In genomic region chr1:57941734-57942133, GRCm38 (mm10) we compare ENCODE assay signal across 19 mouse cellular contexts. TPM values are rescaled to one million over a fixed set of nuclear protein-coding genes. Genes with fewer than 3 reads are reported as not detected.
A peak's percentile ranks its signal among the peaks of the same experiment; 100 is the strongest.
DNase-seq lines count a peak whose midpoint lies in the region; ATAC-seq and TF ChIP-seq lines count a peak whose summit lies in the region.
"Had no signal": no experiment of that assay in that cellular context is flagged by ENCODE, and none has a peak within 500 bp of the region (broad histone marks: within the 10 kb centered on the region; RNA-seq: fewer than 3 reads in every experiment).

No protein-coding gene starts in this region.

- no peaks in the 10 kb centered on the region for H3K9me3 ChIP-seq in hindbrain, postnatal 0 days (ENCODE audit: low read length)
- H3K9me3 ChIP-seq in hindbrain, embryonic 16.5 days (ENCODE audit: control insufficient read depth, low read length), result no peaks in the 10 kb centered on the region
- no peaks in the 10 kb centered on the region for H3K9me3 ChIP-seq in midbrain, embryonic 14.5 days (ENCODE audit: control insufficient read depth, low read length)
- H3K9me3 ChIP-seq: forebrain, embryonic 15.5 days; heart, embryonic 15.5 days; hindbrain, embryonic 10.5 days; intestine, embryonic 15.5 days had no signal

- TF ChIP-seq CTCF in hindbrain, postnatal 0 days (IDR thresholded peaks at IDR 0.05; ENCODE audit: low read depth), result no peak
- TF ChIP-seq CTCF in brain, embryonic 14.5 days (IDR thresholded peaks at IDR 0.05; ENCODE audit: borderline replicate concordance, extremely low read depth, insufficient read depth, insufficient read length), result no peak

- no peak overlapping the region for H3K27ac ChIP-seq in hindbrain, postnatal 0 days
- H3K27ac ChIP-seq in hindbrain, embryonic 16.5 days (ENCODE audit: low read depth, low read length), result no peak overlapping the region
- H3K27ac ChIP-seq in midbrain, embryonic 14.5 days (replicated peaks; ENCODE audit: low read depth, low read length), result no peak overlapping the region
- H3K27ac ChIP-seq: forebrain, embryonic 15.5 days; heart, adult 2 months; heart, embryonic 15.5 days; hindbrain, embryonic 10.5 days; intestine, embryonic 15.5 days had no signal

- H3K4me2 ChIP-seq in hindbrain, postnatal 0 days (ENCODE audit: low read depth, low read length), result no peak overlapping the region
- no peak overlapping the region for H3K4me2 ChIP-seq in hindbrain, embryonic 16.5 days (ENCODE audit: low read length)
- no peak overlapping the region for H3K4me2 ChIP-seq in midbrain, embryonic 14.5 days (ENCODE audit: low read length)
- H3K4me2 ChIP-seq: forebrain, embryonic 15.5 days; heart, embryonic 11.5 days; heart, embryonic 15.5 days; intestine, embryonic 15.5 days had no signal

- H3K4me1 ChIP-seq in hindbrain, postnatal 0 days (ENCODE audit: insufficient read depth, low read length), result no peaks in the 10 kb centered on the region
- H3K4me1 ChIP-seq in hindbrain, embryonic 16.5 days (ENCODE audit: control insufficient read depth, insufficient read depth, low read depth, low read length), result peaks cover 3% of the 10 kb centered on the region; the same call in 1 of the 2 replicates
- peaks cover 13% of the 10 kb centered on the region for H3K4me1 ChIP-seq in midbrain, embryonic 14.5 days (ENCODE audit: control insufficient read depth, insufficient read depth, low read length)
- H3K4me1 ChIP-seq: heart, embryonic 15.5 days; intestine, embryonic 15.5 days had no signal

- 52% methylated on average over 11 of the region's 11 CpGs for WGBS in hindbrain, postnatal 0 days
- WGBS in hindbrain, embryonic 16.5 days, result 46% methylated on average over 11 of the region's 11 CpGs
- 41% methylated on average over 11 of the region's 11 CpGs for WGBS in midbrain, embryonic 14.5 days

- no peak overlapping the region for H3K9ac ChIP-seq in hindbrain, postnatal 0 days (replicated peaks; ENCODE audit: low read length)
- no peak overlapping the region for H3K9ac ChIP-seq in hindbrain, embryonic 16.5 days (ENCODE audit: low read depth, low read length)
- H3K9ac ChIP-seq in midbrain, embryonic 14.5 days (replicated peaks; ENCODE audit: low read length), result 0 out of 2 replicates have a peak overlapping the region, but pooled peaks have one; percentile 5
- H3K9ac ChIP-seq: forebrain, embryonic 15.5 days; heart, embryonic 15.5 days; intestine, embryonic 15.5 days had no signal

- H3K4me3 ChIP-seq in hindbrain, postnatal 0 days (ENCODE audit: low read length), result no peak overlapping the region
- H3K4me3 ChIP-seq in hindbrain, embryonic 16.5 days (ENCODE audit: low read length), result no peak overlapping the region
- H3K4me3 ChIP-seq in midbrain, embryonic 14.5 days (replicated peaks; ENCODE audit: low read depth, low read length), result no peak overlapping the region
- H3K4me3 ChIP-seq: forebrain, embryonic 15.5 days; heart, adult 2 months; heart, embryonic 15.5 days; hindbrain, embryonic 10.5 days; intestine, embryonic 15.5 days had no signal

- H3K36me3 ChIP-seq in hindbrain, postnatal 0 days (ENCODE audit: insufficient read depth, low read length), result peaks cover 7% of the 10 kb centered on the region
- peaks cover 13% of the 10 kb centered on the region for H3K36me3 ChIP-seq in hindbrain, embryonic 16.5 days (ENCODE audit: control insufficient read depth, insufficient read depth, low read length)
- H3K36me3 ChIP-seq in midbrain, embryonic 14.5 days (ENCODE audit: control insufficient read depth, insufficient read depth, low read length), result peaks cover 19% of the 10 kb centered on the region; the same call in 1 of the 2 replicates
- H3K36me3 ChIP-seq: intestine, embryonic 15.5 days had no signal

- DNase-seq in cerebellum, postnatal 14 days, result peak; percentile 12 to 23
- DNase-seq in cerebellum, adult 18-20 months, result no peak
- no peak for DNase-seq in hindbrain, postnatal 0 days (ENCODE audit: low spot score)
- peak; percentile 42 for DNase-seq in brain, embryonic 14.5 days (ENCODE audit: low read depth)
- no peak for DNase-seq in midbrain, embryonic 14.5 days
- no peak for DNase-seq in right cerebral cortex, postnatal 25 days
- DNase-seq: adrenal gland, postnatal 10 days; cerebellum, adult 2 months; cerebellum, postnatal 36 days; gastrocnemius, postnatal 10 days; heart, adult 2 months; heart, postnatal 14 days had no signal

- TF ChIP-seq POLR2A in brain, embryonic 14.5 days (IDR thresholded peaks at IDR 0.05; ENCODE audit: borderline replicate concordance, extremely low read depth, insufficient read depth, insufficient read length, poor library complexity, severe bottlenecking), result no peak

- no peaks in the 10 kb centered on the region for H3K27me3 ChIP-seq in hindbrain, postnatal 0 days (ENCODE audit: insufficient read depth, low read length)
- no peaks in the 10 kb centered on the region for H3K27me3 ChIP-seq in hindbrain, embryonic 16.5 days (replicated peaks; ENCODE audit: control insufficient read depth, insufficient read depth, low read length)
- no peaks in the 10 kb centered on the region for H3K27me3 ChIP-seq in midbrain, embryonic 14.5 days (ENCODE audit: control insufficient read depth, insufficient read depth, low read length)
- H3K27me3 ChIP-seq: heart, embryonic 15.5 days; intestine, embryonic 15.5 days had no signal

- 0 out of 2 replicates have a peak, but pooled peaks have one; percentile 33 for ATAC-seq in hindbrain, postnatal 0 days
- no peak for ATAC-seq in hindbrain, embryonic 16.5 days
- ATAC-seq in midbrain, embryonic 14.5 days (ENCODE audit: low FRiP score, low TSS enrichment), result no peak
- ATAC-seq in monocyte, adult 5-6 weeks (replicated peaks; ENCODE audit: insufficient number of reproducible peaks, low FRiP score, low TSS enrichment, poor library complexity, severe bottlenecking), result no peak
- ATAC-seq: forebrain, embryonic 15.5 days; intestine, embryonic 15.5 days had no signal

RNA-seq across cellular contexts. Expression of gene Sgo2a, which starts 54.0 kb away (rescaled TPM):
- total RNA-seq in hindbrain, postnatal 0 days (2014; rRNA removed), result 3.5 TPM in 2 replicates
- polyA plus RNA-seq in hindbrain, postnatal 0 days (2015; fragmentation: Nextera tagmentation; extraction: Ambion mirVana), result 2.8 and 4.0 TPM in 2 replicates
- polyA plus RNA-seq in hindbrain, embryonic 16.5 days (2015; fragmentation: Nextera tagmentation; extraction: Ambion mirVana), result 3.4 and 3.7 TPM in 2 replicates
- 5.3 and 6.8 TPM in 2 replicates for polyA plus RNA-seq in brain, embryonic 14.5 days (2012; rRNA removed)
- 2.8 and 5.2 TPM in 2 replicates for polyA plus RNA-seq in midbrain, embryonic 14.5 days (2014; fragmentation: Nextera tagmentation; extraction: Ambion mirVana)
- 0.67 to 1.5 TPM (median 1.1 TPM) in 3 replicates for total RNA-seq in monocyte, adult 5-6 weeks (2017)

Comparison
In these comparisons a context has a peak if more than half of its experiments do, and no peak if none do; other contexts are left out.
1. DNase-seq: peak in cerebellum, postnatal 14 days (2 of 2) and brain, embryonic 14.5 days (single experiment); none in cerebellum, adult 18-20 months (0 of 2), hindbrain, postnatal 0 days (single experiment), midbrain, embryonic 14.5 days (single experiment) and right cerebral cortex, postnatal 25 days (single experiment).